Mouse (Mus musculus): Measurements from ENCODE around the gene Igf2bp1. TPM values are rescaled to one million over a fixed set of nuclear protein-coding genes. Genes with fewer than 3 reads are reported as not detected.
A peak's percentile ranks its signal among the peaks of the same experiment; 100 is the strongest.

Igf2bp1 gene
- total RNA-seq (2021) = under 1 TPM; 0.10 to 0.18 TPM
- long read RNA-seq, experiment 1 = 0 reads
- long read RNA-seq, experiment 2 = 0 reads

DNA sequence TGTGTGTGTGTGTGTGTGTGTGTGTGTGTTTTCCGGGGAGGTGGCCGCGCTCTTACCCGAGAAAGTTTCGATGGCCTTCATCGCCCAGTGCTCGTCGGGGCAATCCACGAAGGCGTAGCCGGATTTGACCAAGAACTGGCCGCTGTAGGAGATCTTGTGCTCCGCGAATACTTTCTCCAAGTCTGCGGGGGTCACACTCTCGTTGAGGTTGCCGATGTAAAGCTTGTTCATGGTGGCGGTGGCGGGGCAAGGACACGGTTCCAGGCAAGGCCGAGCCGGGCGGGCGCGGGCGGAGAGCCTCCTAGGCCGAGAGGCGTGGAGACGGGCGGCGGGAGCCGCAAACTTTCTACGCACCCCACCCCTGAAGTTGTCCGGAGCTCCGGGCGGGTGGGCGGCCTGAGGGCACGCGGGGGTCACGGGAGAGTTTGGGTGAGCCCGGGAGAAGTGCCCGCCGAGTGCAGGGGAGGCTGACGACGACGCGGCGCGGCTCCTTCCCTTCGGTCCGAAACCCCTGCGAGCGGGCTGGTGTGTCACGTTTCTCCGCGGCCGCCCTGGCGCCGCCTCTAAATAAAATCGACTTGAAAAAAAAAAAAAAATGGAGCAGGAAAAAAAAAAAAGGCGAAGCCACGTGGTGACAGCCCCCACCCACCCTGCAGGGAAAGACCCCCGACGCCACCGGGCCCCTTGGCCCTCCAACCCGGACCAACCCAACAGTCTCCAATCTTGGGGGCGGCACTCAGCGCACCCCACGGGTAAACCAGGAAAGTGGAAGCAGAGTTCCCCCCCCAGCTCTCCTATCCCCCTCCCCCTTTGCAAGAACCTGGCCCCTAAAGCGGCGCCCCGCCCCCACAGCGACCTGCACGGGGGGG, at the start of gene Igf2bp1:
Gene Igf2bp1, minus strand, starts transcription at position 538 of the 869 bp plus-strand sequence.
- DNase-seq (ENCODE audit: low spot score in 2 of 2) = no peak

DNA sequence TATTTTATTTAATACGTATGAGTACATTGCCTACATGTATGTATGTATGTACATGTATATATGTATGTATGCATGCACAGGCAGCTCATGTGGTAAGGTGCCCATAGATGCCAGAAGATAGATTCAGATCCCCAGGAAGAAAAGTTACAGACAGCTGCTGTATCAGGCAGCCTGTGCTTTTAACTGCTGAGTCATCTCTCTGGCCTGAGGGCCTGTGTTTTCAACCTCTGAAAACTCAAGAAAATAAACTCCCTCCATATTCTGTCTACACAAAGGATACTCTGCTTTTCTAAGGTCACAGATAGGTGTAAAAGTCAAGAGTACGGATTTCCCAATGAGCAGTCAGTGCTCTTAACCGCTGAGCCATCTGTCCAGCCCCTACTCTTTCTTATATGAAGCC, 45.1 kb upstream of the Igf2bp1 start:
- no peak for DNase-seq (ENCODE audit: low spot score in 2 of 2)

DNA sequence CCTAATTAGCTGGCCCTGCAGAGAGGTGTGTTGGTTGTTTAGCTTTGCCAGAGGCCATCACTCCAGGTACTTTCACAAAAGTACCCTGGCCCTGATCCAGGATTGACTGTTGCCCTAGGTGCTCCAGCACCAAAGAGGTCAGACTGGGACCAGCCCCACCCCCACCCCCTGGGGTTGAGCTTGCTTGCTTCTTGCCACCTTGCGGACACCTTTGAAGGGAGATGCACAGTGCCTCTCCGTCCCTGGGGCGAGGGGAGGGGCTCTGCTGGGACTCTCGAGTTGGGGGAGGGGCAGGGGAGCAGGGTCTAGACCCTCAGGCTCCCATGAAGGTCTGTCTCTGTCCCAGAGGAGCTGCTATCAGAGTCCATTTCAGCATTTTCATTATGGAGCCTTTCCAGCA, 44.2 kb upstream of the Igf2bp1 start:
- no peak for DNase-seq (ENCODE audit: low spot score in 2 of 2)

DNA sequence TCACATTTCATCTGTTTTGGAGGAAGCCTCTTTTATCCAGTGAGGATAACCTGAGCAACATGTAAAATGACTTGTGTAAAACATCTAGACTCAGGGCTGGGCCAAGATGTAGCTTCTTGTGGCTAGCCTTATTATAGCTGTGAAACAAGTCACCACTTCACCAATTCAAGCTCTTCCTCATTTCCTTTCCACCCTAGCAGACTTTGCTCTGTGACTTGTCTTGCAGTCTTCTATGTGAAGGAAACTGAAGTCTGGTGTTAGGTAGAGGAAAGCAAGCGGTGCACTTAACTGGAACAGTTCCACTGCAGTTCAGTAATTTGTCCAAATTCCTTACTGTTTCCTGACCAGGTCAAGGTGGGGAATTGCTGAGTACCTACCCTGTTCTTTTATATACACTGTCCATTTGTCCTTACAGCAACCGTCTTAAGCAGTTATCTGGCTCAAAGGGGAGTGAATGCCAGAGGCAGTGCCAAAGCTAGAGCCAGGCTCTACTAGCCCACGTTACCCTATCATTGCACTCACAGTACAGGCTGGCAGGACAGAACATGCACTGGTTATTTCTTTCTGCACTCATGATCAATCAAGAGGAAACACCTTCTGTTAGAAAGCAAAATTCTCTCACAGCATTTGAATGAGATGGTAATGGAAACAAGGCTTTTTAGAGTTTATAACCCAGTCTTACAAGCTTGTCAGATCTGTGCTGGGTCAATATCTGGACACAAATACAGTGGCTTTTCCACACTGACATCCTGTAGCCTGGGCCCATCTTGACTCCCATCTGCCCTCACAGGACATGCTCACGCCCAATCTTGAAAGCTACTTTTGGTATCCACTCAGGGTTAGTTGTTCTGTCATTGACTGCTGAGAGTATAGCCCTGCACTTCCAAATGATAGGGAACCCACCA, 42.0 kb upstream of the Igf2bp1 start:
- DNase-seq (ENCODE audit: low spot score in 2 of 2) = no peak

DNA sequence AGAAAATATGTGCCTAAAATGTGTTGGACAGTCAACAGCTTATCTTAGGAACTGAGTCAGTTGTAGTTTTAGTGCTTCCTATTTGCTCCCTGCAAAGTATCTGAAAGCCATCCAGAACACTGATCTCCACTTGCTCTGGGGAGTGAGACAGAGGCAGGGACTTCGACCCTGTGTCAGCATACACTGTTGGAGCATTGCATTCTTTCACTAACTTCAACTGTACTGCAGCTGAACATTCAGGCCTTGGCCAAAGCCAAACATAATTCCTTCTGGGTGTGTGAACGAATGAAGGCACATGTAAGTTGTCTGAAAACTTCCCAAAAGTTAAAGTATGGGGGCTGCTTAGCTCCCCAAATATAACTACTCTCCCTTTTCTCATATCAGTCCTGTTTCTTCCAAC, 41.1 kb upstream of the Igf2bp1 start:
- no peak for DNase-seq (ENCODE audit: low spot score in 2 of 2)

DNA sequence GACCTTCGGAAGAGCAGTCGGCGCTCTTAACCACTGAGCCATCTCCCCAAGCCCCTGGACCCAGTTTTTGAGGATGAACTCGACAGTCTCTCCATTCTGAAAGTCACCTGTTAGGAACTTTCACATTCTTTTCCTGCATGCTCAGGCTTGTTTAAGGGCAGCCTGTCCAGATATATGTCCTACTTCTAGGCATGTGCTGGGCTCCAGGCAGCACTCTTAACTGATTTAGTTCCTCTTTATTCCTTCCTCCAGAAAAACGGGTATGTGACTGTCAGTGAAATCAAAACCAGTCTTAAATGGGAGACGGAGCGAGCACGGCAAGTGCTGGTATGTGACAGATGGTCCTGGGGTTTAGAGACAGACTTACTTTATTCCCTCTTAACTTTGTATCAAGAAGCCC, 40.3 kb upstream of the Igf2bp1 start:
- no peak for DNase-seq (ENCODE audit: low spot score in 2 of 2)

DNA sequence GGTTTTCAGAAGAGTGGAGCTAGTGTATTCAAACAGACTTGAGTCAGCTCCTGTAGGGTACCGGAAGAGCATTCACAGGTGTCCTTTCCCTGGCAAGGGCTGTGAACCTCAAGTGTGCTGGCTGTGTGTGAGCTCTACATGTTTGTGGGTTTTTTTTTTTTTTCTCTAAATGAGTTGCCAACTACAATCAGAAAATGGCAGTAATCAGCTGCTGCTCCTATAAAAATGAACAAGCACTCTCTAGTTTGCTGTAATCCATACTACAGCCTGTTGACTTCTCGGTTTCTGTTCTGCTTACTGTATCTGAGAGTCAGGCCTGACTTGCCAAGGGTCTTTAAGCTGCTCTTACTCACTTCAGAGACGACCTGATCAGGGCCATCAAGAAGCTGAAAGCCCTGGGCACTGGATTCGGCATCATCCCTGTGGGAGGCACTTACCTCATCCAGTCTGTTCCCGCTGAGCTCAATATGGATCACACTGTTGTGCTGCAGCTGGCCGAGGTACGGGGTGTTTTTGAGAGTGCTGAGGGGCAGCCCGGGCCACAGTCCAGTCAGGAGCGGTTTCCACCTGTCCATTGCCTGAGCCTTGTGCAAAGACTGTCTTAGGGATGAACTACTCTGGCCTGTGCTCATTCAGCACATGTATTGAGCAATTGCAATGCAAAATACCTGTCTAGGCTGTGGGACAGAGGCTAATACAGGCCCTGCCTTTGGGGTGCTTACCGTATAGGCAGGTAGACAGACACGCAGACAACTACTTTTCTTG, 39.2 kb upstream of the Igf2bp1 start:
- no peak for DNase-seq (ENCODE audit: low spot score in 2 of 2)

DNA sequence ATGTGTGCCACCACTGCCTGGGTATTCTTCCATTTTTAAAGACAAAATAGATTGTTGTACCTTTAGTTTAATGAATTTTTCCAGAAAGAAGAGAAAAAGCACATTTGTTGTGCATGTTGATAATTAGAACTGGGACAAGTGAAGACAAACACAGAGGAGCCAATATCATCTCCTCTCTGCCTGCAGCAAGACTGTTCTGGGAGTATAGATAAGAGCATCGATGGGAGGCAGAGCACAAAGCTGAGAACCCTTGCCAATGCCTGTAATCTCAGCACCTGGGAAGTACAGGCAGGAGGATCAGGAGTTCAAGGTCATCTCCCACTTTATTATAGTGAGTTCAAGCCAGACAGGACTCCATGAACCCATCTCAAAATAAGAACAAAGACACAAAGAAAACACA, 32.8 kb upstream of the Igf2bp1 start:
- no peak for DNase-seq (ENCODE audit: low spot score in 2 of 2)

DNA sequence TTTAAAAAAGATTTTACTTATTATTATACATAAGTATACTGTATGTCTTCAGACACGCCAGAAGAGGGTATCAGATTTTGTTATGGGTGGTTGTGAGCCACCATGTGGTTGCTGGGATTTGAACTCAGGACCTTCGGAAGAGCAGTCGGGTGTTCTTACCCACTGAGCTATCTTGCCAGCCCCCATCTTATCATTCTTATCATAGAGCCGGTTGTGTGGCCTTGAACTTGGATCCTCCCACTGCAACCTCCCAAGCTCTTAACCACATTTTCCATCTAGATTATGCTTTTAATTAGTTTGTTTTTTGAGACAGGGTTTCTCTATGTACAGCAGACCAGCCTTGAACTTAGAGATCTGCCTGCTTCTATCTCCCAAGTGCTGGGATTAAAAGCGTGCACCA, 31.8 kb upstream of the Igf2bp1 start:
- DNase-seq (ENCODE audit: low spot score in 2 of 2) = no peak

DNA sequence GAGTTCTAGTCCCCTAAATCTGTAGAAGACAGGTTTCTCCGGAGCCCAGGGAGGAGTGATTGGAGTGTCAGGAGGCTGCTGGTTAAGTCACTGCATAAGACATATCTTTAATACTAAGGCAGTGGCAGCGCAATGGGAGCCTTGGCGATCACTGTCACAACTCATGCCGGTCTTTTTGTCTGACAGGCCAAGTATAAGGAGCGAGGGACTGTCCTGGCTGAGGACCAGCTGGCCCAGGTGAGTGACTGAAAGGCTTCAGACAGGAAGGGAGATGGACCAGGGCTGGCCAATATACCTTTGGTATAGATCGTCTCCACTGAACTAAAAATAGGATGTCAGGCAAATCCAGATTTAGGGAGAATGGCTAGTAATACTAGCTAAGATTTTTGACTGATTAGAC, 29.4 kb upstream of the Igf2bp1 start:
- peak in 1 of 2 experiments; percentile 33 for DNase-seq (ENCODE audit: low spot score in 2 of 2)

DNA sequence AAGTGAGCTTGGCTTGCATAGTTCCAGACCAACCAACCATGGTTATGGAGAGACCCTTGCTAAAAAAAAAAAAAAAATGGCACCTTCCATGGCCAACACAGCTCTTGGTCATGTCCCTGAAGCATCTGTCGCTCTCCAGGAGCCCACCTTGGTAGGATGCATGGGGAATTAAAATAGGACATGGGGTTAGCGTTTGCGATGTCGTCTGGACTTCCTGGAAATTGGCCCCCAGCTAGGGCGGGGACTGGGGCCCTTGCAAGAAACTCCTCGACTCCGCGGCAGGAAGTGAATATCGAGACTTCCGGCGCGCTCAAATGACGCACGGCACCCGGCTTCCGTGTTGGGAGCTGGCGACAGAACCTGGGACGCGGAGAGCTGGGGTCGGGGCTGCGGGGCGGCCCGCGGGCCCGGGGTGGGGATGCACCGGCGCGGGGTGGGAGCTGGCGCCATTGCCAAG, 28.9 kb upstream of the Igf2bp1 start, which contains the start of gene Snf8:
Gene Snf8, plus strand, starts transcription at position 290 of the 457 bp plus-strand sequence.
- DNase-seq (ENCODE audit: low spot score in 2 of 2) = peak; percentile 95 to 96

DNA sequence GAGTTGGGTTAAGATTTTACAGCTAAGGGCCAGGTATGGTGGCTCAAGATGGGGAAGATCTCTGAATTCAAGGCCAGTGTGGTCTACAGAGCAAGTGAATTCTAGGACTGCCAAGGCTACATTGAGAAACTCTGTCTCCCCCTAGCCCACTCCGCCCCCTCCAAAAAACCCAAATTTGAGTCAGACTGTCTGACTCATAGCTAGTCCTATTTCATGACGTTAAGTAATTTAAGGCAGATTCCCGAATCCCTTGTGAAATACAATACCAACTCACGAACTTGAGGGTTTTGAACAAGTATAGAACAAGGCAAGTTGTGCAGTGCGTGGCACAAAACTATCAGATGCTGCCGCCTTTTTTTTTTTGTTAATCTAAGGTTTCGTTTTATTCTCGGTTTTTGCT, 28.4 kb upstream of the Igf2bp1 start:
- DNase-seq (ENCODE audit: low spot score in 2 of 2) = no peak

DNA sequence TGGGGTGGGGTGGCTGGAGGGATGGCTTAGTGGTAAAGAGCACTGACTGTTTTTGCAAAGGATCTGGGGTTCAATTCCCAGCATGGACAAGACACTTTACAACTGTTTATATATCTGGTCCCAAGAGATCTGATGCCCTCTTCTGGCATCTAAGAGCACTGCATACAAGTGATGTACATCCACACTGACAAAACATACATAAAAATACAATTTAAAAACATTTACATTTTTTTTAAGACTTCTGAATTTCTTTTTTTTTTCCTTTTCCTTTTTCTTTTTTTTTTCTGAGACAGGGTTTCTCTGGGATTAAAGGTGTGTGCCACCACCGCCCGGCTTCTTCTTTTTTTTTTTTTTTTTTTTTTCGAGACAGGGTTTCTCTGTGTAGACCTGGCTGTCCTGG, 27.5 kb upstream of the Igf2bp1 start:
- no peak for DNase-seq (ENCODE audit: low spot score in 2 of 2)

DNA sequence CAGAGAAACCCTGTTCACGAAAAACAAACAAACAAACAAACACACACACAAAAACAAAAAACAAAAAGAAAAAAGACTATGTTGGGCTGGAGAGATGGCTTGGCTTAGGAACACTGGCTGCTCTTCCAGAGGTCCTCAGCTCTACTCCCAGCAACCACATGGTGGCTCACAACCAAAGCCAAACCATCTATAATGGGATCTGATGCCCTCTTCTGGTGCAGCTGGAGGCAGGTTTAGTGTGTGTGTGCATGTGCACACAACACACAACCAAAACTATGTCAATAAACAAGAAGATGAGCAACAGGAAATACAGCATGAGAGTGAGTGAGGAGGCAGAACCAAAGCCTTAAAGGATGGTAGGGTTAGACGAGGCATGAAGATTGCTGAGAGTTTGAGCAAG, 26.0 kb upstream of the Igf2bp1 start:
- DNase-seq (ENCODE audit: low spot score in 2 of 2) = no peak

DNA sequence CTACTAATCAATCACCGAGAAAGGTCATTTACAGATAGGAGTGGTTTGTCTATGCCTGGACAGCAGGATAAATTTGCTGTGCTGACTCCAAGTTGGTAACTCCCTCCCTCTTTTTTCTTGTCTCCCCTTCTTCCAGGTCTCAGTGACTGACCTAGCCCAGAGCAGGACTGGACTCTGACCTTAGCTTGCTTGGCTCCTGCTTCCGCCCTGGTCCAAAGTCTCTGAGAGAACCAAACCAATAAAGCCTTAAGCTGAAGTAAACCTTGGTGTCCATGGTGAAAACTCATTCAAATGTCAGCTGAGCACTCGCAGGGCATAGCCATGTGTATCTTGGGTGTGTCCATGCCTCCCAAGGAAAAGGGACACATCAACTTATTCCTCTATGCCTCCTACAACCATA, 24.8 kb upstream of the Igf2bp1 start:
- no peak for DNase-seq (ENCODE audit: low spot score in 2 of 2)

DNA sequence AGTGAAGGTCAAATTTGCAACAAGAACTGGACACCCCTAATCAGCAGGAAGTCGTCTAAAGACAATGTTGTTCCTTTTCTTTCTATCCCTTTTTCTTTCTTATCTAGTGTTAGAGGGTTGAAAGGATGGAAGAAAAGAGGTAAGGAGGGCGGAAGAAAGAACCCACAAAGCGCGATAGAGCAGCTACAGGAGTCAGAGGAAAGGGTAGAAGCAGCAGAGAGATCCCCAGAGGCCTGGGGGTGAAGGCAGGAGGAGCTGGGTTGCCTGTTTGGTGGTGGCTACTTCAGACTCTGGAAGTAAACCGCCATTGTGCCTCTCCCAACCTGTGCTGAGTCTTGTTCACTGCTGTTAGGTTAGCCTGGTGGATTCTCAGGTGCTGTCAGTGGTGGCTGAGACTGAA, 22.4 kb upstream of the Igf2bp1 start:
- DNase-seq (ENCODE audit: low spot score in 2 of 2) = no peak

DNA sequence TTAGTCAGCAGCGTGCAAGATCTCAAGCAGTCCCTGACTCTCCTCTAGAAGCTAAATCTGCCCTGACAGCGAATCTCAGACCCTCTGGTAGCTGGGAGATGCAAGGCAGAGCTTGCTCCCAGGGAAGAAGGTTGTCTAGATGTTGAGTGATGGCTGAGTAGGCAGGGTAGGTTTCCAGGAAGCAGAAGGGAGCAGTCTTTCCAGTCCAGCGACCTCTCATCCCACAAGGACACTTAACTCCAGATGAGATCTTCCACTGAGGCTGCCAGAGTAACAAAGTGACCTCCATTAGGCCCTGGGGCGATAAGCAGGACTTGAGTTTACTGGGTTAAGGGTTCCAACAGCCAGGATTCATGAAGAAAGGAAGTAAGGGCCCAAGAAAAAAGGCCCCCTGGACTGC, 14.9 kb upstream of the Igf2bp1 start:
- no peak for DNase-seq (ENCODE audit: low spot score in 2 of 2)

DNA sequence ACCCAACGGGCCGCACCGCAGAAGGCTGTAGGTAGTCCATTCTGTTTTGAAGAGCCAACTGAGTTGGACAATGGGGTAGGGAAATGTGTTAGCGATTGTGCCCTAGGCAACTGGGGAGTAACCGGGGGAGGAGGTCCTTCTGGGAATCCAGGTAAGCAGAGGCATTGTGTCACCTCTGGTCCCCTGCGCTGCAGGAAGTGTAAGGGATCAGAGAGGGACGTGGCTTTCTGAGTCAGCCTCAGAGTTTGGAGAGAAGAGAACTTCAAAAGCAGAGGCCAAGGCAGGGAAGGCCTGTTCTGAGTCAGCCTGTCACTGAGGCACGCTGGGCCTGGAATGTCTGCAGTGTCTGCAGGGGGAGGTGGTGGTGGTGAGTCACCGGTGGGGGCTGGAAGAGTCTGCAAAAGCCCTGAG, 12.2 kb upstream of the Igf2bp1 start:
- DNase-seq (ENCODE audit: low spot score in 2 of 2) = no peak

DNA sequence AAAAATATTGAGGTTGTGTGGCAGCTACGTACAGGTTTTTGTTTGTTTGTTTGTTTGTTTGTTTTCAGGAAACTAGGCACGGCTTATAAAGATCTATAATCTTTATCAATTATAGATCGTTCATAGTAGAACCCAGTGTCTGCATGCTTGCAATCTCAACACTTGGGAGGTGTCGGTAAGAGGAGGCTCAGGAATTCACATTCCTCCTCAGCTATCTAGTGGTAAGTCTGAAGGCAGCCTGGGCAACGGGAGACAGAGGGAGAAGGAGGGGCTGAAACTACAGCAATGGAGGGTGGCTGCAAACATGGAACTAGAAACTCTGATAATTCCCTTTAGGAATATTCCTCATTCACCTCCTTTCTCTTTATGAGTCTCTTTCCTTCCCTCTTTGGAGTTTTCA, 9.7 kb upstream of the Igf2bp1 start:
- no peak for DNase-seq (ENCODE audit: low spot score in 2 of 2)

DNA sequence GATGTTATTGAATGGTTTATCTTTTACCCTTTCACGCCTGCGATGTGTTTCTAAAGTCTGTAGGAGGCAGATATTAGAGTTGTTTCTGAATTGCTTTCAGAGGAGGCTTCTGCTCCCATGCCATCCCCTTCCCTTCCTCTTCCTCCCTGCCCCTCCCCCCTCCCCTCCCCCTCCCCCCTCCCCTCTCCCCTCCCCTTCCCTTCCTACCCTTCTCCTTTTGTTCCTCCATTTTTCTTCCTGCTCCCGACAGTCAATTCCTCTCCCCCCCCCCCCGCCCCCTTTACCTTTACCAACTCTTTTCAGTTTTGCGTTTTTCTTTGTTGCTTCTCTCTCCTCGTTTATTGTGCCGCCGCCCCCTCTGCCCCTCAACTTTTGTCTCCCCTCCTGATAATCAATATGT, 6.2 kb upstream of the Igf2bp1 start:
- DNase-seq (ENCODE audit: low spot score in 2 of 2) = no peak

DNA sequence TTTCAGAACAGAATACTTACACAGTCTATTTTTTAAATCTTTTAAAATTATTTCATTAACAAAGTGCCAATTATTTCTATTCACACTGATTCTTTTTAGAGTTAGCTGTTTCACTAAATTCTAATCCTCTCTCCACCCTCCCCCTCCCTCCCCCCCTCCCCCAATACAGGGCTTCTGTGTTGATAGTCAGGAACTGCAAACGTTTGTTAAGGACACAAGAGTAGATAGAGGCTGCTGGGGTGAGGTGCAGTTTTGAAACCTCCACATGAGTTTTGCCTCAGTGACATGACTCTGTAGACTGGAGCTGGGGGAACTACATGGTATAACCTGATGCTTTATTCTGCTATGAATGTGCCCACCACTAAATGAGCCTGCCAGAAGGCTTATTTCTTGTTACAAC, 3.1 kb upstream of the Igf2bp1 start:
- no peak for DNase-seq (ENCODE audit: low spot score in 2 of 2)
